Mouse (Mus musculus): Measurements from ENCODE around the gene Cldn19. TPM values are rescaled to one million over a fixed set of nuclear protein-coding genes. Genes with fewer than 3 reads are reported as not detected.

Gene Cldn19
- 1 to 10 TPM in 2 of 4 experiments, under 1 TPM in 2; 0.46 to 1.1 (median 0.95) TPM for total RNA-seq (2022)

DNA sequence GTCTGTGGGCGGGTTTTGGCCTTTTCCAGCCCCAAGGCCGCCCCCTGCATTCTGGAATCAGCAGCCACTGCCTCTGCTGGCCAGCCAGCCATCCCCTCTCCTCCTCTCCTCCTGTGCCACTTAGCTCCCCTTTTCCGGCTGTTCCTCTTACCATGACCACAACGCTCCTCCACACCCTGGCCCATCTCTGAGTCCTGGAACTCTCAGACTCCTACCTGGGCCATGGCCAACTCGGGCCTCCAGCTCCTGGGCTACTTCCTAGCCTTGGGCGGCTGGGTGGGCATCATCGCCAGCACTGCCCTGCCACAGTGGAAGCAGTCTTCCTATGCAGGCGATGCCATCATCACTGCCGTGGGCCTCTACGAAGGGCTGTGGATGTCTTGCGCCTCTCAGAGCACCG is at the start of gene Cldn19:
Gene Cldn19 (plus strand): TSS at position 64 of the 400 bp plus-strand sequence.
- no peak for DNase-seq (ENCODE audit: low spot score in 2 of 2)

- DNase-seq (ENCODE audit: low spot score in 2 of 2) = no peak
These were observed 38.5 kb upstream of the Cldn19 start for GRCm38 (mm10) chr4:119216667-119217066.

GRCm38 (mm10) chr4:119218169-119218568 is 37.0 kb upstream of the Cldn19 start, which contains the start of gene Tmem269:
Tmem269 (minus strand) TSS chr4:119218217.
- no peak for DNase-seq (ENCODE audit: low spot score in 2 of 2)

GRCm38 (mm10) chr4:119223696-119224095 is 31.5 kb upstream of the Cldn19 start:
- no peak for DNase-seq (ENCODE audit: low spot score in 2 of 2)

DNA sequence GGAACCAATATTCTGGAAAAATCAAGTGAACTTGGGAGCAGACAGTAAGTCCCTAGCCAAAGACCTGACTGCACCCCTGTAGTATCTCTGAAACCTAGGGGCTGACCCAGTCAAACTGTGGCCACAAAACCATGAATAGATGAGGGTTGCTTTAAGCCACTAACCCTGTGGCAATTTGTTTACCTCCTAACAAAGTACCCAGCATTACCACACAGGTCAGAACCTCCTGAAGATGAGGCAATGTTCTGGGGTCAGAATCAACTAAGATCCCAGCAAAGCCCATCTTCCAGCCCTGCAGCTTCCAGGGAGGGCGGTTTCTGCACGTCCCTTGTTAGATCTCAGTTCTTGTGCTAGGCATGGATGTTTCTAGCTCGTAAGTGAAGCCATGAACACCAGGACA is 30.7 kb upstream of the Cldn19 start:
- DNase-seq (ENCODE audit: low spot score in 2 of 2) = no peak

DNA sequence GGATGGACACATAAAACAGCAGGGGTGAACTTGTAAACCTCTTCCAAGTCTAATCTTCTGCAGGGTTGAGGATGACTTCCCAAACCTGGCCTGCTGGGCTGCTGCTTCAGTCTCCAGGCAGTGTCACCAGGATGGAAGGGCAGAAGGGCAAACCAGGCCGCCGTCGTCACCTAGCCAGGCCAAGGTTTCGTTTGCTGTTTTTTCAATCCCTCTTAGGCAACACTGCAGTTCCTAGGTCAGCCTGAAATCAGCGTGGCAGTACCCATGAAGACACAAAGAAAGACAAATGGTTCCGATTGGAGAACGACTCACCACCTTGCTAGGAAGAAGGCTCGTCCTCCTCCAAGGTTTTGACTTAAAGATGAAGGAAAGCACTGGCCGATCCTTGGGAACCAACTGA is 29.5 kb upstream of the Cldn19 start:
- DNase-seq (ENCODE audit: low spot score in 2 of 2) = no peak

- DNase-seq (ENCODE audit: low spot score in 2 of 2) = no peak
These were observed 28.5 kb upstream of the Cldn19 start for GRCm38 (mm10) chr4:119226751-119227150.

- DNase-seq (ENCODE audit: low spot score in 2 of 2) = peak; percentile 97 to 98
These were observed 22.6 kb upstream of the Cldn19 start, which contains the start of the genes AU022252 and P3h1 for GRCm38 (mm10) chr4:119232410-119233255. AU022252 (minus strand) TSS chr4:119232712. P3h1 (plus strand) TSS chr4:119232915.

DNA sequence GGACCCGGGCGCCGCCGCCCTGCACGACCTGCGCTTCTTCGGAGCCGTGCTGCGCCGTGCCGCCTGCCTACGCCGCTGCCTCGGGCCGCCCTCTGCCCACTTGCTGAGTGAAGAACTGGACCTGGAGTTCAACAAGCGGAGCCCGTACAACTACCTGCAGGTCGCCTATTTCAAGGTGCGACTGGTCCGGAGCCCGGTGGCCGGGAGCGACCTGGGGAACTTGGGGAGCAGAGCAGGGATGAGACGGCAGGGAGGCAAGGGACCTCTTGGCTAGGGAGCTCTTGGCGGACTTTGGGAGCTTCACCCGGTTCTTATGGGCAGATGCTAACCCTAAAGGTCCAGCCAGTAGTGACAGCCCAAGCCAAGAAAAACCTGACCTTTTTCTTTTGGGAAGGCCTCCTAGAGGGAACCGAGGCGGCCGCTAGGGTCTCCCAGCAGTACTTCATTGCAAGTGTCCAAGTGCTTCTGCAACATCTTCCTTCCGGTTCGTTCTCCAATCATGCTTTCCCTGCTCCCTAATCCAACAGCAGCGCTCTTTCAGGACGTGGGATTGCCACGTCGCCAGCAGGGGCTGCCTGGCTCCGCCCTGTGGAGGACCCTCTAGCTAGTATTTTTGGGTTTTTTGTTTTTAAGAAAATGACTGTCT is 21.8 kb upstream of the Cldn19 start:
- DNase-seq (ENCODE audit: low spot score in 2 of 2) = peak in 1 of 2 experiments; percentile 12

GRCm38 (mm10) chr4:119234348-119234747 is 20.9 kb upstream of the Cldn19 start:
- DNase-seq (ENCODE audit: low spot score in 2 of 2) = no peak

GRCm38 (mm10) chr4:119238661-119239060 is 16.6 kb upstream of the Cldn19 start:
- DNase-seq (ENCODE audit: low spot score in 2 of 2) = no peak

GRCm38 (mm10) chr4:119239181-119239682 is 16.0 kb upstream of the Cldn19 start:
- no peak for DNase-seq (ENCODE audit: low spot score in 2 of 2)

DNA sequence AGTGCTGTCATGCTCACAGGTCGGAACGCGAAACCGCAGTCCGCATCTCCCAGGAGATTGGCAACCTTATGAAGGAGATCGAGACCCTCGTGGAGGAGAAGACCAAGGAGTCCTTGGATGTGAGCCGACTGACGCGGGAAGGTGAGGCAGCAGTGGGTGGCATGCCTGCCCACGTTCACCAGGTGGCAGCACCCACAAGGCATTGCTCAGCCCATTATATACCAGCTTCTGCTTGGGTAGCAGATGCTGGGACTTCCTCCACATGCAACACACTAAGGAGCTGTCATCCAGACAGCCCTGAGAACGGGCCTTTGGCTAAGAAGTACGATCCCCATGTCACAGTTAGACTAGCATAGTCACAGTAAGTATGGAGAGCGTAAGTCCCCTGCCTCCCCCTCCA is 13.6 kb upstream of the Cldn19 start:
- DNase-seq (ENCODE audit: low spot score in 2 of 2) = no peak

DNA sequence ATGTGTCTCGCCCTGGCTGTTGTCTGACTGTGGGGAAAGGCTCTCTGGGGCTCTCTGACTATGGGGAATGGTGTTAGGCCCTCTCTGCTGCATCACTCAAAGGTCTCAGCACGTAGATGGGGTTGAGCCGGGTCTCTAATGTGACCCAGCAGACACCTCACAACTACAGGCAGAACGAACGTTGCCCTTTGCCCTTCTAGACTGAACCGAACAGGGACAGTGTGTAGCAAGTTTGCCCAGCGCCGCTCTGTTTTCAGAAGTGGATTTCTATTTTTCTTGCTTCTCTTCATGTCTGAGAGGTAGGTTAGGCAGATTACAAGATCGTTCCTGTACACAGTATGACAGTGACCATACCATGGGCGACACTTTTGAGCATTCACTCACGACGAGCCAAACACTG is 12.6 kb upstream of the Cldn19 start:
- DNase-seq (ENCODE audit: low spot score in 2 of 2) = no peak

GRCm38 (mm10) chr4:119244468-119245240 is 10.6 kb upstream of the Cldn19 start:
- no peak for DNase-seq (ENCODE audit: low spot score in 2 of 2)

GRCm38 (mm10) chr4:119245556-119245955 is 9.7 kb upstream of the Cldn19 start:
- DNase-seq (ENCODE audit: low spot score in 2 of 2) = no peak

GRCm38 (mm10) chr4:119245961-119246360 is 9.3 kb upstream of the Cldn19 start:
- no peak for DNase-seq (ENCODE audit: low spot score in 2 of 2)

DNA sequence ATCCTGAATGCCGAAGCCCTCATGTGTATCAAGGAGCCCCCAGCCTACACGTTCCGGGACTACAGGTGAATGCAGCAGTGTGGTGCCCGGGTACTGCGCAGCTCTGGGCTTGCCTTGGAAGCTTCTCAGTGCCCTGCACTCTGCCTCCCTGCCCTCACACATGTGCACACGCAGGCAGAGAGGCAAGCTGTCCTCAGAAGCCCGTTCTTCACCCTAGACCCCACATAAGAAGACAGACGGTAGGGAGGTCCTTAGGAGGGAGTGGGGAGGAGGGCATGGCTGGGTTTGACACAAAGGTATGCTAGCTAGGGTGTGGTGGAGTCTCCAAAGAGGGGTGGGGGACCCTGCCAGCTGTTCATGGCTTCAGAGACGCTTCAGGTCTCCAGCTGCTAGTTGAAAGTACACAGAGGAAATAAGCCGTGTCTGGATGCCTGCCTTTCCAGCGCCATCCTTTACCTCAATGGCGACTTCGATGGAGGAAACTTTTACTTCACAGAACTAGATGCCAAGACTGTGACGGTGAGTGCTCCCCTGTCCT is 8.5 kb upstream of the Cldn19 start:
- no peak for DNase-seq (ENCODE audit: low spot score in 2 of 2)

GRCm38 (mm10) chr4:119247462-119248235 is 7.6 kb upstream of the Cldn19 start:
- DNase-seq (ENCODE audit: low spot score in 2 of 2) = peak; percentile 55 to 57

GRCm38 (mm10) chr4:119248407-119248965 is 6.7 kb upstream of the Cldn19 start:
- DNase-seq (ENCODE audit: low spot score in 2 of 2) = no peak
